Mouse (Mus musculus): ENCODE data around the gene Cdk17.

DNA sequence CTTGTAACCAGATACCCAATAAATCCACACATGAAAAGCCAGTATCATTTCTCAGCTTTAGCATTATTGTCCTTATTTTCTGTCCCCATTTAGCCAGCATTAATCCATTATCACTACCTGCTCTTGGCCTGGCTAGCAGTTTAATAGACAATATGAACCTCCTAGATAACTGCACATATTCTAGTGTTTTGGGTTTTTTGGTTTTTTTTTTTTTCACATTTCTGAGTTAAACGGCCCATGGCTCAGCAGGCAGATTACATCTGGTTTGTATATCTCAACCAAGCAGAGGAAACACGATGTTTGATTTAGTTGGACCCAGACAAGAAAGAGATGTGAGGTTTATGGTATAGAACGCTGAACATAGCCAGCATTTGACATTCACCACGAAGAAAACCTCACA is 109.1 kb downstream of the Cdk17 start:
- TF ChIP-seq CTCF (IDR thresholded peaks at IDR 0.05; ENCODE audit: low read depth), result no peak
- no peak for TF ChIP-seq EP300 (optimal IDR thresholded peaks at IDR 0.05)

All from stomach, postnatal 0 days (tissue).